Mouse (Mus musculus): Measurements from ENCODE around the gene Rps27l. TPM values are rescaled to one million over a fixed set of nuclear protein-coding genes. Genes with fewer than 3 reads are reported as not detected.

The Rps27l gene
- polyA plus RNA-seq, 1 experiment from 2014 or later, result 237 TPM

- H3K27me3 ChIP-seq, result no peaks in the 10 kb centered on the region
- H3K36me3 ChIP-seq, result peaks cover 33% of the 10 kb centered on the region
- whole genome bisulfite sequencing, result 90% methylated on average over 8 of the region's 8 CpGs
- no peak for ATAC-seq (ENCODE audit: low FRiP score, low read depth)
- H3K4me3 ChIP-seq, result no peak overlapping the region
- H3K4me2 ChIP-seq, result no peak overlapping the region
- no peak overlapping the region for H3K9ac ChIP-seq
- H3K4me1 ChIP-seq (replicated peaks), result peaks cover 16% of the 10 kb centered on the region
- H3K27ac ChIP-seq (replicated peaks), result no peak overlapping the region
- no peaks in the 10 kb centered on the region for H3K9me3 ChIP-seq
Measured at GRCm38 (mm10) chr9:66971116-66971515, 25.2 kb downstream of the Rps27l start.

- H3K27ac ChIP-seq (replicated peaks), result peak overlapping the region; percentile 93
- no peaks in the 10 kb centered on the region for H3K9me3 ChIP-seq
- H3K4me2 ChIP-seq, result peak overlapping the region; percentile 59
- ATAC-seq (ENCODE audit: low FRiP score, low read depth), result peak; percentile 86
- H3K36me3 ChIP-seq, result peaks cover 17% of the 10 kb centered on the region
- H3K27me3 ChIP-seq, result no peaks in the 10 kb centered on the region
- peak overlapping the region; percentile 94 for H3K9ac ChIP-seq
- peak overlapping the region; percentile 98 for H3K4me3 ChIP-seq
- peaks cover 16% of the 10 kb centered on the region for H3K4me1 ChIP-seq (replicated peaks)
- under 1% methylated on average over 41 of the region's 41 CpGs for WGBS
Measured at GRCm38 (mm10) chr9:66974721-66975225, 28.9 kb downstream of the Rps27l start.

- Histone ChIP-seq H3K4me3 (peak within 1 kb of the TSS; percentile 98), H3K4me1 (replicated peaks) (peaks cover 16% of the 10 kb centered on the region), H3K27me3 (no peaks in the 10 kb centered on the region), H3K9me3 (no peaks in the 10 kb centered on the region), H3K36me3 (peaks cover 13% of the 10 kb centered on the region; the same call in 1 of the 2 replicates), H3K4me2 (peak within 1 kb of the TSS; percentile 59), H3K27ac (replicated peaks) (peak within 1 kb of the TSS; percentile 93), H3K9ac (peak within 1 kb of the TSS; percentile 94)
- WGBS, result 2% methylated on average over 23 of the region's 32 CpGs
- peak; percentile 98 for ATAC-seq (ENCODE audit: low FRiP score, low read depth)
Measured at GRCm38 (mm10) chr9:66975239-66975645, 29.4 kb downstream of the Rps27l start, which contains the start of gene Lactb. TSS of gene Lactb (minus strand) at chr9:66975484.

- H3K36me3 ChIP-seq, result no peaks in the 10 kb centered on the region
- no peak overlapping the region for H3K4me3 ChIP-seq
- H3K9me3 ChIP-seq, result no peaks in the 10 kb centered on the region
- H3K27me3 ChIP-seq, result no peaks in the 10 kb centered on the region
- H3K9ac ChIP-seq, result no peak overlapping the region
- ATAC-seq (ENCODE audit: low FRiP score, low read depth), result no peak
- WGBS, result 80% methylated on average over 5 of the region's 5 CpGs
- H3K27ac ChIP-seq (replicated peaks), result no peak overlapping the region
- no peak overlapping the region for H3K4me2 ChIP-seq
- peaks cover 16% of the 10 kb centered on the region for H3K4me1 ChIP-seq (replicated peaks)
Measured at GRCm38 (mm10) chr9:66977121-66977520, 31.2 kb downstream of the Rps27l start.

GRCm38 (mm10) chr9:66977982-66978381, 32.1 kb downstream of the Rps27l start:
- Histone ChIP-seq H3K36me3 (no peaks in the 10 kb centered on the region), H3K27me3 (no peaks in the 10 kb centered on the region), H3K9ac (no peak overlapping the region), H3K4me3 (no peak overlapping the region), H3K9me3 (no peaks in the 10 kb centered on the region), H3K4me1 (replicated peaks) (peaks cover 16% of the 10 kb centered on the region), H3K27ac (replicated peaks) (no peak overlapping the region), H3K4me2 (no peak overlapping the region)
- 85% methylated on average over 1 of the region's 1 CpGs for WGBS
- ATAC-seq (ENCODE audit: low FRiP score, low read depth), result no peak

GRCm38 (mm10) chr9:66978468-66978867, 32.6 kb downstream of the Rps27l start:
- 86% methylated on average over 1 of the region's 1 CpGs for WGBS
- no peak for ATAC-seq (ENCODE audit: low FRiP score, low read depth)

GRCm38 (mm10) chr9:66980458-66980857, 34.6 kb downstream of the Rps27l start:
- no peak for ATAC-seq (ENCODE audit: low FRiP score, low read depth)
- WGBS, result 9% methylated on average over 5 of the region's 5 CpGs
- H3K27me3 ChIP-seq, result no peaks in the 10 kb centered on the region
- H3K9me3 ChIP-seq, result no peaks in the 10 kb centered on the region
- peaks cover 6% of the 10 kb centered on the region; the same call in 1 of the 2 replicates for H3K4me1 ChIP-seq (replicated peaks)
- H3K4me3 ChIP-seq, result no peak overlapping the region
- no peak overlapping the region for H3K4me2 ChIP-seq
- H3K36me3 ChIP-seq, result no peaks in the 10 kb centered on the region
- no peak overlapping the region for H3K9ac ChIP-seq
- no peak overlapping the region for H3K27ac ChIP-seq (replicated peaks)

More at GRCm38 (mm10) chr9:66978468-66978867, 32.6 kb downstream of the Rps27l start:
- Histone ChIP-seq H3K4me1 (replicated peaks) (peaks cover 16% of the 10 kb centered on the region), H3K36me3 (no peaks in the 10 kb centered on the region), H3K9ac (no peak overlapping the region), H3K9me3 (no peaks in the 10 kb centered on the region), H3K27me3 (no peaks in the 10 kb centered on the region), H3K4me3 (no peak overlapping the region), H3K27ac (replicated peaks) (no peak overlapping the region), H3K4me2 (no peak overlapping the region)

- no peaks in the 10 kb centered on the region for H3K4me1 ChIP-seq (replicated peaks)
- no peak overlapping the region for H3K27ac ChIP-seq (replicated peaks)
- H3K4me2 ChIP-seq, result no peak overlapping the region
- no peak overlapping the region for H3K9ac ChIP-seq
- H3K27me3 ChIP-seq, result no peaks in the 10 kb centered on the region
- H3K9me3 ChIP-seq, result no peaks in the 10 kb centered on the region
- ATAC-seq (ENCODE audit: low FRiP score, low read depth), result no peak
- no peaks in the 10 kb centered on the region for H3K36me3 ChIP-seq
- WGBS, result 76% methylated on average over 7 of the region's 7 CpGs
- H3K4me3 ChIP-seq, result no peak overlapping the region
Measured at GRCm38 (mm10) chr9:66982085-66982484, 36.2 kb downstream of the Rps27l start.

- ATAC-seq (ENCODE audit: low FRiP score, low read depth), result no peak
- H3K4me3 ChIP-seq, result no peak overlapping the region
- H3K27me3 ChIP-seq, result no peaks in the 10 kb centered on the region
- H3K4me2 ChIP-seq, result no peak overlapping the region
- H3K9ac ChIP-seq, result no peak overlapping the region
- H3K36me3 ChIP-seq, result no peaks in the 10 kb centered on the region
- H3K9me3 ChIP-seq, result no peaks in the 10 kb centered on the region
- H3K27ac ChIP-seq (replicated peaks), result no peak overlapping the region
- H3K4me1 ChIP-seq (replicated peaks), result no peaks in the 10 kb centered on the region
- 80% methylated on average over 7 of the region's 7 CpGs for WGBS
Measured at GRCm38 (mm10) chr9:66985377-66985776, 39.5 kb downstream of the Rps27l start.

- Histone ChIP-seq H3K4me2 (no peak overlapping the region), H3K4me1 (replicated peaks) (no peaks in the 10 kb centered on the region), H3K36me3 (no peaks in the 10 kb centered on the region), H3K4me3 (no peak overlapping the region), H3K9ac (no peak overlapping the region), H3K9me3 (no peaks in the 10 kb centered on the region), H3K27me3 (no peaks in the 10 kb centered on the region), H3K27ac (replicated peaks) (no peak overlapping the region)
- whole genome bisulfite sequencing, result 59% methylated on average over 11 of the region's 11 CpGs
- ATAC-seq (ENCODE audit: low FRiP score, low read depth), result no peak
Measured at GRCm38 (mm10) chr9:66988198-66988887, 42.5 kb downstream of the Rps27l start.

GRCm38 (mm10) chr9:66988888-66989414, 43.1 kb downstream of the Rps27l start:
- H3K4me1 ChIP-seq (replicated peaks), result no peaks in the 10 kb centered on the region
- no peak overlapping the region for H3K27ac ChIP-seq (replicated peaks)
- ATAC-seq (ENCODE audit: low FRiP score, low read depth), result no peak
- H3K9me3 ChIP-seq, result no peaks in the 10 kb centered on the region
- no peaks in the 10 kb centered on the region for H3K27me3 ChIP-seq
- no peaks in the 10 kb centered on the region for H3K36me3 ChIP-seq
- no peak overlapping the region for H3K4me2 ChIP-seq
- WGBS, result 45% methylated on average over 6 of the region's 6 CpGs
- no peak overlapping the region for H3K4me3 ChIP-seq
- no peak overlapping the region for H3K9ac ChIP-seq

- Histone ChIP-seq H3K4me1 (replicated peaks) (no peaks in the 10 kb centered on the region), H3K9me3 (no peaks in the 10 kb centered on the region)
- no peak for ATAC-seq (ENCODE audit: low FRiP score, low read depth)
Measured at GRCm38 (mm10) chr9:66989581-66989980, 43.7 kb downstream of the Rps27l start.

More at GRCm38 (mm10) chr9:66989581-66989980, 43.7 kb downstream of the Rps27l start:
- Histone ChIP-seq H3K4me3 (no peak overlapping the region), H3K36me3 (no peaks in the 10 kb centered on the region), H3K4me2 (no peak overlapping the region), H3K27ac (replicated peaks) (no peak overlapping the region), H3K9ac (no peak overlapping the region), H3K27me3 (no peaks in the 10 kb centered on the region)
- WGBS, result 72% methylated on average over 6 of the region's 6 CpGs

Data from hindbrain, embryonic 15.5 days (tissue).